Mouse (Mus musculus) skeletal muscle tissue, adult 2 months (tissue): ENCODE results near the gene Rasl10b.

Experiments used
- DNase-seq: peaks from one replicate; pipeline ENCODE4 v3.0.0-alpha.2; 2012; ENCODE audit warnings: low read depth, low spot score

Gene Rasl10b

GRCm38 (mm10) chr11:83465976-83466375, 57.0 kb downstream of the Rasl10b start:
- DNase-seq, result peak; percentile 29

- DNase-seq, result peak; percentile 78
These were observed 58.2 kb downstream of the Rasl10b start for GRCm38 (mm10) chr11:83467120-83467652.

- no peak for DNase-seq
These were observed 59.8 kb downstream of the Rasl10b start for GRCm38 (mm10) chr11:83468765-83469164.
